Mouse (Mus musculus): Measurements from ENCODE around the gene Sycn. TPM values are rescaled to one million over a fixed set of nuclear protein-coding genes. Genes with fewer than 3 reads are reported as not detected.

Gene Sycn
- polyA plus RNA-seq, 1 experiment: not detected

DNA sequence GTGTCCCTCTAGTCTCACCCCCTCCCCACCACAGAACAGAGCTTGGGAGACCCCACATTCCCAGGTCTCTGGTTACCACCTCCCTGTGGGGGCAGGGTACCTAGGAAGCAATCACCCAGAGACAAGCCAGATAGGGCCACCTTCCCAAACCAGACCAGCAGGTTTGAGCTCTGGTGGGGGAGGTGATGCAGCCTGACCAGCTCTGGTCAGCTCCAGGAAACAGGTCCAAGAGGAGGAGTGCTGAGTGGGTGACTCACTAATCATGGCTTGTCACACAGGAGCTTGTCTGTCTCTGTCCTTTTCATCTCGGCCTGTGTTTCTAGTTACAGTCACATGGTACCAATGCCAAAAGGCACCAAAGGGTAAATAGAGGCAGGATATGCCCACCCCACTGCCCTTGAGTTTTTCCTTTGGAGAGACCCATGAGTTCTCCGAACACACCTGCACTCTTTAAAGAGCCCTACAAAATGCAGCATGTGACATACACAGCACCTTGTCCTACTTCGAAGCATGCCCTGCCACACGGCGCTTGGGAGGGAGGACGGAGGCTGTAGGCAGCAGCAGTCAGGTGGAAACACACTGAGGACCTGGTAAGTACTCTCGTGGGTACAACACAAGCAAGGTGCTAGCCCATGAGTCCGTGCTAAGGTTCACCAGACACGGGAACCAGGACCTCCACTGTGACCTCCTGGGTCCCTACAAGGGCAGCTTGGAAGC lies 37.3 kb downstream of the Sycn start:
- TF ChIP-seq CTCF (IDR thresholded peaks at IDR 0.05; ENCODE audit: borderline replicate concordance, extremely low read depth, insufficient read depth, insufficient read length) (no peak), POLR2A (IDR thresholded peaks at IDR 0.05; ENCODE audit: borderline replicate concordance, extremely low read depth, insufficient read depth, insufficient read length, poor library complexity, severe bottlenecking) (no peak)
- no peak for DNase-seq (ENCODE audit: low read depth)

DNA sequence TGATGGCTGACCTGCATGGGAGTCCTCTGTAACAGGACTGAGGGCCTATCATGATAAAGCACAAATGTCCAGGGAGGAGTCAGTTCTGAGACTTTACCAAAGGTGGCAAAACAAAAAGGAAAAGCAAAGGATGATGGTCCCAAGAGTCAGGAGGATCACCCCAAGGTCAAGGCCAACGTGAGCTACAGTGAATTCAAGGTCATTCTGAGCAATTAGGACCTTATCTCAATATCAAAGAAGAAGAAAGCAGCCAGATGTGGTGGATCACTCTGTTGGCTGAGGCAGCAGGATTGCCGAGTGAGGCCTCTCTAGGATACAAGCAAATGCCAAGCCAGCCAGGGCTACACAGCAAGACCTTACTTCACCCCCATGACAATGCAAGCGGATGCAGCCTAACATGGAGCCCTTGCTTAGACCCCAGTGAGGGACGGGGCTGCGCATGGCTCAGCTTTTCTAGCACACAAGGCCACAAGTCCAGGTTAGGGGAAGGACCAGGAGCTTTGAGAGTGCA lies 37.9 kb downstream of the Sycn start:
- TF ChIP-seq POLR2A (IDR thresholded peaks at IDR 0.05; ENCODE audit: borderline replicate concordance, extremely low read depth, insufficient read depth, insufficient read length, poor library complexity, severe bottlenecking) (no peak), CTCF (IDR thresholded peaks at IDR 0.05; ENCODE audit: borderline replicate concordance, extremely low read depth, insufficient read depth, insufficient read length) (no peak)
- no peak for DNase-seq (ENCODE audit: low read depth)

DNA sequence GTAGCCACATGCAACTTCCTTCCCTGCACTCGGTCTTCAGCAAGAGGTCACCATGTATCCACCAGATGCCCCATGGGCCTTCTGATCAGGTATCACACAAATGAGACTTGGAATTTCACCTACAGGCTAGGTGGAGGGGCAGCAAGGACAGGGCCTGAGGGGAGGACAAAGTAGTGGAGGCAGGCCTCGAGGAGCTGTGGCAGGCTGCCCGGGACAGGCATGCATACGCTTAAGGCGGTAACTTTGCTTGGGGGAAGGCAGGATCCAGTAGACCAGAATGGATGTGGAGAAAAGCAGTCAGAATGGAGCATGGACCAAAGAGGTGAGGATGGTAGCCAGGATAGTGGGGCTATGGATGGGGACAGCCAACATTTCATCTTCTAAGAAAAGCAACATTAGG lies 39.1 kb downstream of the Sycn start:
- DNase-seq (ENCODE audit: low read depth): no peak
- TF ChIP-seq POLR2A (IDR thresholded peaks at IDR 0.05; ENCODE audit: borderline replicate concordance, extremely low read depth, insufficient read depth, insufficient read length, poor library complexity, severe bottlenecking) (no peak), CTCF (IDR thresholded peaks at IDR 0.05; ENCODE audit: borderline replicate concordance, extremely low read depth, insufficient read depth, insufficient read length) (no peak)

GRCm38 (mm10) chr7:28581721-28582120 lies 41.0 kb downstream of the Sycn start:
- DNase-seq (ENCODE audit: low read depth): no peak
- TF ChIP-seq CTCF (IDR thresholded peaks at IDR 0.05; ENCODE audit: borderline replicate concordance, extremely low read depth, insufficient read depth, insufficient read length) (no peak), POLR2A (IDR thresholded peaks at IDR 0.05; ENCODE audit: borderline replicate concordance, extremely low read depth, insufficient read depth, insufficient read length, poor library complexity, severe bottlenecking) (no peak)

DNA sequence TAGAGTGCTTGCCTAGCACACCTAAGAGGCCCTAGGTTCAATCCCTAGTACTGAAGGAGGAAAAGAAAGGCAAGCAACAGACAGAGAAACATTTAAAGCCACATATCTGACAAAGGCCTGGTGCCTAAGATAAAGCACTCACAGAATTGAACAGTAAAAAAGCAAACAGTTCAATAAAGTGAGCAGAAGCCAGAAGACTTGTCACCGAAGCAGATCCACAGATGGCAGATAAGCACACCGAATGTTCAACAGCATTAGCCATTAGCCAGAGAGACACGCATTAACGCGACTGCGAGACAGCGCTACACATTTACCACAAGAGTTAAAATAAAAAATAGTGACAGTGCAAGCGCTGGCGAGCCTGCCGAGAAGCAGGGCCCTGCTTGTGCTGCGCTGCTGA lies 42.2 kb downstream of the Sycn start:
- DNase-seq (ENCODE audit: low read depth): peak; percentile 69
- TF ChIP-seq POLR2A (IDR thresholded peaks at IDR 0.05; ENCODE audit: borderline replicate concordance, extremely low read depth, insufficient read depth, insufficient read length, poor library complexity, severe bottlenecking) (no peak), CTCF (IDR thresholded peaks at IDR 0.05; ENCODE audit: borderline replicate concordance, extremely low read depth, insufficient read depth, insufficient read length) (no peak)

DNA sequence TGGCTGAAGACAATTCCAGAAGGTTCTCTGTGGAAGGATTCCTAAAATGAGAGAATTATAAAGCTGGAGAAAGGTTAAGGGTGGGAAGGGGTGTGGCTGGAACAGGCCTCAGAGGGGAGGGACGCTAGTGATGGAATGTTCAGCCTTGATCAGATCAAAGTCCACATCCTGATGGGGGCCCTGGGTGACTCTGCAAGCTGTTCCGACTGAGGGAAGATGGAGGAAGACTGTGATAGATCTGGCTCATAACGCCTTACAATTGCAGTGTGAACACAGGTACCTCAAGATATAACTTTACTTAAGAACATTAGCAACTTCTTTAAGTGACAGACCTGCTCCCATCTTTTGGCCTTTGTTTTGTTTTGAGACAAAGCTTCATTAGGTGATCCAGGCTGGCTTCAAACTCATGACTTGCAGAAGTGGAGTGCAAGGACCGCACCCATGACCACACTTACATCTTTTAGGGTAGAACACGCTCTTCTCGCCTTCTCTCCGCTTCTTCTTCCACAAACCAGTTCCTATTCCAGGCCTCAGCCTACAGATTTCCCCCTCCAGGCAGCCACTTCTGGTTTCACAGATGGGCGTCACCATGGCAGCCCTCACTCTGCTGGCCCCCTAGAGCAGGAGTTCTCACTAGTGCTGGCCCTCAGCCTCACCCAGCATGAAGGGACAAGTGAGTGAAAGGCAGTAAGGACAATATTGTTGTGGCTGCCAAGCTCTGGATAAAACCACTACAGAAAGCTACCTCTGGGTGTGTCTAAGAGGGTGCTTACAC lies 43.1 kb downstream of the Sycn start:
- TF ChIP-seq POLR2A (IDR thresholded peaks at IDR 0.05; ENCODE audit: borderline replicate concordance, extremely low read depth, insufficient read depth, insufficient read length, poor library complexity, severe bottlenecking) (no peak), CTCF (IDR thresholded peaks at IDR 0.05; ENCODE audit: borderline replicate concordance, extremely low read depth, insufficient read depth, insufficient read length) (no peak)
- DNase-seq (ENCODE audit: low read depth): peak; percentile 36

DNA sequence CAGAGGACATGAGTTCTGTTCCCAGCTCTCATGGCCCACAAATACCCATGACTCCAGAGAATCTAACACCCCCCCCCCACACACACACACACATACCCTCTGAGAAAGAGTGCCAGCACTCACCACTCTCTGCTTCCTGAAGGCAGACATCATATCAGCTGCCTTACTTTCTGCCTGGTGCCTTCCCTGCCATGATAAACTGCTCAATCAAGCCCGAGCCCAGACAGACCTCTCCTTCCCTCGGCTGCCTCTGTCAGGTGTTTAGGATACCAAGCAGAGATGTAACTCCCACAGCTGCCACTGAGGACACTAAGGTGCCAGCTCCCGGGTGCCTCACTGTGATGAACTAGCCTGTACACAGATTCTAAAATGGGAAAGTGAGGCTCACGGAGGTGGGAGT lies 43.8 kb downstream of the Sycn start:
- DNase-seq (ENCODE audit: low read depth): no peak
- no peak for TF ChIP-seq POLR2A (IDR thresholded peaks at IDR 0.05; ENCODE audit: borderline replicate concordance, extremely low read depth, insufficient read depth, insufficient read length, poor library complexity, severe bottlenecking)

GRCm38 (mm10) chr7:28585001-28585400 lies 44.3 kb downstream of the Sycn start:
- DNase-seq (ENCODE audit: low read depth): no peak
- TF ChIP-seq POLR2A (IDR thresholded peaks at IDR 0.05; ENCODE audit: borderline replicate concordance, extremely low read depth, insufficient read depth, insufficient read length, poor library complexity, severe bottlenecking) (no peak), CTCF (IDR thresholded peaks at IDR 0.05; ENCODE audit: borderline replicate concordance, extremely low read depth, insufficient read depth, insufficient read length) (no peak)

- no peak for TF ChIP-seq POLR2A (IDR thresholded peaks at IDR 0.05; ENCODE audit: borderline replicate concordance, extremely low read depth, insufficient read depth, insufficient read length, poor library complexity, severe bottlenecking)
- DNase-seq (ENCODE audit: low read depth): peak; percentile 38
Observed at GRCm38 (mm10) chr7:28586663-28587411, 46.2 kb downstream of the Sycn start.

- no peak for DNase-seq (ENCODE audit: low read depth)
Observed at GRCm38 (mm10) chr7:28587644-28588043, 47.0 kb downstream of the Sycn start.

More at GRCm38 (mm10) chr7:28587644-28588043, 47.0 kb downstream of the Sycn start:
- TF ChIP-seq CTCF (IDR thresholded peaks at IDR 0.05; ENCODE audit: borderline replicate concordance, extremely low read depth, insufficient read depth, insufficient read length) (no peak), POLR2A (IDR thresholded peaks at IDR 0.05; ENCODE audit: borderline replicate concordance, extremely low read depth, insufficient read depth, insufficient read length, poor library complexity, severe bottlenecking) (no peak)

Other genes starting within 250 kb of the Sycn start
- gene Selenov, start 249.7 kb upstream of the Sycn start, polyA plus RNA-seq (2012; rRNA removed): 0.50 and 0.81 TPM in 2 replicates
- gene Dll3, start 238.6 kb upstream of the Sycn start, polyA plus RNA-seq (2012; rRNA removed): 30.3 and 43.3 TPM in 2 replicates
- 105 and 134 TPM in 2 replicates for gene Timm50, start 228.8 kb upstream of the Sycn start, polyA plus RNA-seq (2012; rRNA removed)
- gene Supt5, start 202.1 kb upstream of the Sycn start, polyA plus RNA-seq (2012; rRNA removed): 103 and 118 TPM in 2 replicates
- 1,173 and 1,238 TPM in 2 replicates for gene Rps16, start 190.2 kb upstream of the Sycn start, polyA plus RNA-seq (2012; rRNA removed)
- 20.2 and 35.0 TPM in 2 replicates for gene Plekhg2, start 168.3 kb upstream of the Sycn start, polyA plus RNA-seq (2012; rRNA removed)
- 4.1 and 4.3 TPM in 2 replicates for gene Zfp36, start 160.6 kb upstream of the Sycn start, polyA plus RNA-seq (2012; rRNA removed)
- 46.5 and 57.7 TPM in 2 replicates for gene Med29, start 148.2 kb upstream of the Sycn start, polyA plus RNA-seq (2012; rRNA removed)
- 95.0 and 105 TPM in 2 replicates for gene Paf1, start 147.9 kb upstream of the Sycn start, polyA plus RNA-seq (2012; rRNA removed)
- 2.8 and 3.3 TPM in 2 replicates for gene Gmfg, start 103.4 kb upstream of the Sycn start, polyA plus RNA-seq (2012; rRNA removed)
- 61.1 and 87.9 TPM in 2 replicates for gene Lrfn1, start 88.9 kb upstream of the Sycn start, polyA plus RNA-seq (2012; rRNA removed)
- gene Ifnl2, start 30.4 kb upstream of the Sycn start, polyA plus RNA-seq (2012; rRNA removed): not detected in 2 replicates
- not detected in 2 replicates for gene Ifnl3, start 18.0 kb upstream of the Sycn start, polyA plus RNA-seq (2012; rRNA removed)
- gene Nccrp1, start 6.4 kb downstream of the Sycn start, polyA plus RNA-seq (2012; rRNA removed): 0.08 and 0.11 TPM in 2 replicates
- 83.9 and 92.0 TPM in 2 replicates for gene Samd4b, start 57.3 kb downstream of the Sycn start, polyA plus RNA-seq (2012; rRNA removed)
- gene Pak4, start 57.3 kb downstream of the Sycn start, polyA plus RNA-seq (2012; rRNA removed): 18.9 and 21.3 TPM in 2 replicates
- gene Acp7, start 90.4 kb downstream of the Sycn start, polyA plus RNA-seq (2012; rRNA removed): 0.11 and 0.30 TPM in 2 replicates
- 18.0 and 22.0 TPM in 2 replicates for gene Fbxo27, start 152.0 kb downstream of the Sycn start, polyA plus RNA-seq (2012; rRNA removed)
- gene Fbxo17, start 175.9 kb downstream of the Sycn start, polyA plus RNA-seq (2012; rRNA removed): 3.3 and 4.1 TPM in 2 replicates
- gene Mrps12, start 200.9 kb downstream of the Sycn start, polyA plus RNA-seq (2012; rRNA removed): 68.0 and 91.1 TPM in 2 replicates
- 22.5 and 27.4 TPM in 2 replicates for gene Sars2, start 201.1 kb downstream of the Sycn start, polyA plus RNA-seq (2012; rRNA removed)
- 0.33 TPM in 1 of 2 replicates, not detected in the other for gene Ccer2, start 215.3 kb downstream of the Sycn start, polyA plus RNA-seq (2012; rRNA removed)
- 119 and 125 TPM in 2 replicates for gene Sirt2, start 225.8 kb downstream of the Sycn start, polyA plus RNA-seq (2012; rRNA removed)
- 32.7 and 34.7 TPM in 2 replicates for gene Nfkbib, start 226.6 kb downstream of the Sycn start, polyA plus RNA-seq (2012; rRNA removed)
- gene Rinl, start 248.1 kb downstream of the Sycn start, polyA plus RNA-seq (2012; rRNA removed): 0.90 and 1.1 TPM in 2 replicates

Data from brain, embryonic 14.5 days (tissue).